Mouse (Mus musculus): ENCODE measurements around the gene Polr3k.

GRCm38 (mm10) chr2:181883022-181883749 lies 19.0 kb downstream of the Polr3k start:
- TF ChIP-seq CTCF (IDR thresholded peaks at IDR 0.05; ENCODE audit: extremely low read depth, insufficient read length, insufficient replicate concordance, low read depth, low read length), result no peak
- TF ChIP-seq POLR2A (IDR thresholded peaks at IDR 0.05; ENCODE audit: low read depth, low read length), result no peak

All from small intestine, adult 2 months (tissue).